Mouse (Mus musculus): ENCODE data around the gene Gng8.

DNA sequence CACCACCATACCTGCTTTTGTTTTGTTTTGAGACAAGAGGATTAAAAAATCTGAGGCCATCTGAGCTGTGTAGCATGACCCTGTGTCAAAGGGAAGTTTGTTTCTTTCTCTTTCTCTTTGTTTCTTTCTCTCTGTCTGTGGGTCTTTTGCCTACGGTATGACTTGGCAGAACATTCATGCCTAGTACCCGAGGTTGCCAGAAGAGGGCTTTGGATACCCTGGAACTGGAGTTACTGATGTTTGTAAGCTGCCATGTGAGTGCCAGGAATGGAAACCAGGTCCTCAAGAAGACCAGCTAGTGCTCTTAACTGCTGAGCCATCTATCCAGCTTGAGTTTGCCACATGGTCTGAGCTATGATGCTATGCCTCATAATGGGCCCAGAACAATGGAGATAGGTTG lies 36.8 kb downstream of the Gng8 start:
- TF ChIP-seq CTCF (IDR thresholded peaks at IDR 0.05; ENCODE audit: low read depth, low read length) (no peak), POLR2A (IDR thresholded peaks at IDR 0.05; ENCODE audit: extremely low read depth, insufficient read depth, low read length) (no peak)

All from liver, adult 2 months (tissue).